ENCODE assay signal across 26 mouse cellular contexts in the genomic region with DNA sequence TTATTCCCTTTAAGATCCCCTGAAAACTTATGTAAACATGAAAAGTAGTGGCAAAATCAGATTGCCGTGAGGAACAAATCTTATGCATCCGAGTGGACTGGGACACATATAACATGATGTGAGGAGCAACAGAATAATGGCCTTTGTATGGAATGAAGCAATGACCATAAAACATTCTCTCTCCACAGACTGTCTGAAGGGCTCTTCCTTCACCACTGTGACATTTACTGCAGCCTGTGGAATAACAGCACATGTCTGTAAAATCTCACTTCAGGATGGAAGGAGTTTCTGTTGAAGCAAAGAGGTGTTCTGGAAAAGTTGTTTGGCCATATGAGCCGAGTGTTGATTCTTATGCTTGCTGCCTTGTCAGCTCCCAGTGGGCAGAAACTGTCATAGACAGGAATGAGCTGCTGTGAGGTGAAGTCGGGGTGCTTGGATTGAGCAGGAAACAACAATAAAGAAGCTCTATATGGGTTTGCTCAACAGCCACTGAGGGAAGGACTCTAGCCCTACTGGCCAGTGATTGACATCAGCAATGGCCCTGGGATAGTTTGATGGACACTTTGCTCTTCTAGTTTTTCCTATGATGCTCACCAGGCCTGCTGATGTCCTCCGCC.
"Had no signal": no experiment of that assay in that cellular context is flagged by ENCODE, and none has a peak within 500 bp of the region (broad histone marks: within the 10 kb centered on the region; RNA-seq: fewer than 3 reads in every experiment).

No protein-coding gene starts in this region.

- H3K27ac ChIP-seq: gastrocnemius, adult 2 months; heart, adult 2 months; heart, embryonic 13.5 days; heart, embryonic 15.5 days; hindbrain, embryonic 10.5 days; hindbrain, embryonic 12.5 days; hindbrain, embryonic 14.5 days; intestine, embryonic 15.5 days; layer of hippocampus, adult 2 months; left cerebral cortex, adult 2 months; limb, embryonic 10.5 days; limb, embryonic 12.5 days had no signal

- H3K27me3 ChIP-seq: heart, embryonic 13.5 days; heart, embryonic 15.5 days; hindbrain, embryonic 12.5 days; intestine, embryonic 15.5 days; limb, embryonic 12.5 days had no signal

- H3K9ac ChIP-seq: heart, embryonic 13.5 days; heart, embryonic 15.5 days; hindbrain, embryonic 12.5 days; hindbrain, embryonic 14.5 days; intestine, embryonic 15.5 days; limb, embryonic 12.5 days had no signal

- H3K4me1 ChIP-seq: heart, embryonic 15.5 days; intestine, embryonic 15.5 days; limb, embryonic 10.5 days; limb, embryonic 12.5 days had no signal

- ATAC-seq: forebrain, embryonic 16.5 days; hindbrain, embryonic 16.5 days; inflammation-experienced regulatory T-cells, adult 6 months; intestine, embryonic 15.5 days; intestine, postnatal 0 days had no signal

- H3K9me3 ChIP-seq: heart, embryonic 13.5 days; heart, embryonic 15.5 days; hindbrain, embryonic 10.5 days; hindbrain, embryonic 12.5 days; intestine, embryonic 15.5 days; limb, embryonic 10.5 days; limb, embryonic 12.5 days had no signal

- H3K4me2 ChIP-seq: heart, embryonic 11.5 days; heart, embryonic 13.5 days; heart, embryonic 15.5 days; hindbrain, embryonic 12.5 days; hindbrain, embryonic 14.5 days; intestine, embryonic 15.5 days; limb, embryonic 12.5 days had no signal

- DNase-seq: gastrocnemius, adult 2 months; gastrocnemius, postnatal 10 days; gastrocnemius, postnatal 25 days; heart, adult 2 months; heart, postnatal 14 days; heart, postnatal 4 days; kidney, adult 18-20 months; kidney, adult 8-10 months; kidney, postnatal 10 days; kidney, postnatal 25 days; kidney, postnatal 4 days had no signal

- H3K4me3 ChIP-seq: gastrocnemius, adult 2 months; heart, adult 2 months; heart, embryonic 13.5 days; heart, embryonic 15.5 days; hindbrain, embryonic 10.5 days; hindbrain, embryonic 12.5 days; intestine, embryonic 15.5 days; layer of hippocampus, adult 2 months; left cerebral cortex, adult 2 months; limb, embryonic 10.5 days; limb, embryonic 12.5 days had no signal

- H3K36me3 ChIP-seq: heart, embryonic 13.5 days; heart, embryonic 15.5 days; hindbrain, embryonic 10.5 days; hindbrain, embryonic 12.5 days; intestine, embryonic 15.5 days; limb, embryonic 10.5 days; limb, embryonic 12.5 days had no signal
